In genomic region chr6:126405736-126406135, GRCm38 (mm10) we compare ENCODE assay signal across 9 mouse cellular contexts.
DNase-seq lines count a peak whose midpoint lies in the region; ATAC-seq lines count a peak whose summit lies in the region.
"Had no signal": no experiment of that assay in that cellular context is flagged by ENCODE, and none has a peak within 500 bp of the region (broad histone marks: within the 10 kb centered on the region; RNA-seq: fewer than 3 reads in every experiment).

No protein-coding gene starts in this region.

- H3K4me1 ChIP-seq in hindbrain, embryonic 10.5 days (replicated peaks) = no peaks in the 10 kb centered on the region
- no peaks in the 10 kb centered on the region for H3K4me1 ChIP-seq in hindbrain, embryonic 16.5 days (ENCODE audit: control insufficient read depth, insufficient read depth, low read depth, low read length)
- no peaks in the 10 kb centered on the region for H3K4me1 ChIP-seq in midbrain, embryonic 15.5 days

- H3K4me2 ChIP-seq in hindbrain, embryonic 16.5 days (ENCODE audit: low read length) = no peak overlapping the region
- no peak overlapping the region for H3K4me2 ChIP-seq in midbrain, embryonic 15.5 days
- H3K4me2 ChIP-seq: heart, embryonic 13.5 days had no signal

- no peaks in the 10 kb centered on the region for H3K36me3 ChIP-seq in hindbrain, embryonic 10.5 days
- H3K36me3 ChIP-seq in hindbrain, embryonic 16.5 days (ENCODE audit: control insufficient read depth, insufficient read depth, low read length) = no peaks in the 10 kb centered on the region
- no peaks in the 10 kb centered on the region for H3K36me3 ChIP-seq in midbrain, embryonic 15.5 days (replicated peaks)
- H3K36me3 ChIP-seq: heart, embryonic 13.5 days had no signal

- no peak overlapping the region for H3K27ac ChIP-seq in hindbrain, embryonic 10.5 days
- no peak overlapping the region for H3K27ac ChIP-seq in hindbrain, embryonic 16.5 days (ENCODE audit: low read depth, low read length)
- no peak overlapping the region for H3K27ac ChIP-seq in midbrain, embryonic 15.5 days
- H3K27ac ChIP-seq: heart, embryonic 13.5 days had no signal

- no peaks in the 10 kb centered on the region for H3K9me3 ChIP-seq in hindbrain, embryonic 10.5 days
- H3K9me3 ChIP-seq in hindbrain, embryonic 16.5 days (ENCODE audit: control insufficient read depth, low read length) = no peaks in the 10 kb centered on the region
- H3K9me3 ChIP-seq in midbrain, embryonic 15.5 days = no peaks in the 10 kb centered on the region
- H3K9me3 ChIP-seq: heart, embryonic 13.5 days had no signal

- H3K4me3 ChIP-seq in hindbrain, embryonic 10.5 days = no peak overlapping the region
- H3K4me3 ChIP-seq in hindbrain, embryonic 16.5 days (ENCODE audit: low read length) = no peak overlapping the region
- no peak overlapping the region for H3K4me3 ChIP-seq in midbrain, embryonic 15.5 days
- H3K4me3 ChIP-seq: heart, embryonic 13.5 days had no signal

- 50% methylated on average over 3 of the region's 3 CpGs for WGBS in hindbrain, embryonic 10.5 days
- 47% methylated on average over 3 of the region's 3 CpGs for WGBS in hindbrain, embryonic 16.5 days
- WGBS in midbrain, embryonic 15.5 days = 38% methylated on average over 3 of the region's 3 CpGs

- no peak overlapping the region for H3K9ac ChIP-seq in hindbrain, embryonic 16.5 days (ENCODE audit: low read depth, low read length)
- H3K9ac ChIP-seq in midbrain, embryonic 15.5 days = no peak overlapping the region
- H3K9ac ChIP-seq: heart, embryonic 13.5 days had no signal

- no peaks in the 10 kb centered on the region for H3K27me3 ChIP-seq in hindbrain, embryonic 10.5 days (ENCODE audit: insufficient read depth, poor library complexity, severe bottlenecking)
- no peaks in the 10 kb centered on the region for H3K27me3 ChIP-seq in hindbrain, embryonic 16.5 days (replicated peaks; ENCODE audit: control insufficient read depth, insufficient read depth, low read length)
- H3K27me3 ChIP-seq in midbrain, embryonic 15.5 days (replicated peaks) = no peaks in the 10 kb centered on the region
- H3K27me3 ChIP-seq: heart, embryonic 13.5 days had no signal

- DNase-seq in hindbrain, embryonic 10.5 days (ENCODE audit: low spot score) = peak; percentile 24
- peak; percentile 48 for DNase-seq in right cerebral cortex, postnatal 14 days
- DNase-seq in right cerebral cortex, postnatal 36 days (ENCODE audit: low spot score in 2 of 2) = no peak
- peak; percentile 62 to 76 for DNase-seq in cerebellum, postnatal 25 days
- DNase-seq in lung, postnatal 10 days = peak; percentile 65
- no peak for DNase-seq in thymus, postnatal 14 days

- no peak for ATAC-seq in hindbrain, embryonic 16.5 days
- no peak for ATAC-seq in midbrain, embryonic 15.5 days (replicated peaks)

Comparison
In these comparisons a context has a peak if more than half of its experiments do, and no peak if none do; other contexts are left out.
1. DNase-seq: peak in hindbrain, embryonic 10.5 days (single experiment), right cerebral cortex, postnatal 14 days (single experiment), cerebellum, postnatal 25 days (2 of 2) and lung, postnatal 10 days (single experiment); none in right cerebral cortex, postnatal 36 days (0 of 2) and thymus, postnatal 14 days (single experiment).